Mouse (Mus musculus) left cerebral cortex, postnatal 10 days (tissue): Measurements from ENCODE around the gene Psma2. TPM values are rescaled to one million over a fixed set of nuclear protein-coding genes. Genes with fewer than 3 reads are reported as not detected.
A peak's percentile ranks its signal among the peaks of the same experiment; 100 is the strongest.

Experiments
- DNase-seq, 2 experiments: peaks; one replicate each; pipeline ENCODE4 v3.0.0; 2021 to 2022; ENCODE audit warnings: low spot score in 2 of 2, mixed read lengths in 1 of 2; ENCODE audit errors: extremely low spot score in 1 of 2
- intact Hi-C: fragments of 180-260 bp; cut with DNase I; formaldehyde crosslinking; loops from one replicate; pipeline ENCODE4 v1.15.1; 2025
- total RNA-seq, 2 experiments: library from RNA; stranded (reverse); gene quantifications; 2 replicates each; pipeline ENCODE4 v1.2.3; 2021

The Psma2 gene
- total RNA-seq, result 10 to 100 TPM; 66.0 to 66.7 TPM

- peak; percentile 97 to 98 for DNase-seq
- intact Hi-C loops, result loop anchor here (10.0 kb wide), 1 partner anchor 548 kb away; the partner anchor contains the start of genes Arid4b and Ggps1
Measured at GRCm38 (mm10) chr13:14612926-14613529, at the start of gene Psma2, which contains the start of gene Mrpl32. Psma2 (plus strand) TSS chr13:14613240. Mrpl32 (minus strand) TSS chr13:14613165.

DNA sequence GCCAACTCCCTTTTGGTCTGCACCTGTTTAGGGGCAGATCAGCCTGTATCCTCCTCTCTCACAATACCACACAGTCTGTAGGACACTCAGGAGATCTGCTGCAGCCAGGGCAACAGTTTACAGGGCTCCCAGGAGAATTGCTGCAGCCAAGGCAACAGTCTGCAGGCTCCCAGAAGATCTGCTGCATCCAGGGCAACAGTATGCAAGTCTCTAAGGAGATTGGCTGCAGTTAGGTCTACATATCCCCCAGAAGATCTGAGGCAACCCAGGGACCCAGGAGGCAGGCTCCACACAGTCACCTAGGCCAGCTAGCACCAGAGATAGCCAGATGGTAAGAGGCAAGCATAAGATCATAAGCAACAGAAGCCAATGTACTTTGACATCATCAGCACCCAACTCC is 38.9 kb upstream of the Psma2 start:
- no peak for DNase-seq
- intact Hi-C loops, result no loop called here

DNA sequence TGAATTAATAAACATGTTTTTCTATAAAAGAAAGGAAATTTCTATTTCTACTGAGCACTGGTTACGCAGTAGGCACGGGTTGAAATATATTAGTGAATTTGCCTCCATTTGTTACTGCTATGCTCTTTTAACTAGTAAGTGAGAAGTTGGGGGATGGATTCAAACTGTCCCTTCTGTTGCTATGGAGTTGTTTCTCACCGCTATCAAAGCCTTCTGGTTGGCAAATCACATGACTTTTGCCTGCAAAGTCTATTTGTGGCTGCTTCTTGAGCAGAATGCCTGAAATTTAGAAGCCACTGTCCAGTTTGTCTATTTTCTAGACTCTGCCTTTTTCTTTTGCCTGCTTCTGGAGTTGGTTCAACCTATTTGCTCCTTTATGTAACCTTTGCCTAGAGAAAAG is 32.6 kb upstream of the Psma2 start:
- DNase-seq, result no peak
- intact Hi-C loops, result no loop called here

- no peak for DNase-seq
- intact Hi-C loops, result no loop called here
Measured at GRCm38 (mm10) chr13:14602744-14603143, 10.3 kb upstream of the Psma2 start.

- DNase-seq, result no peak
- intact Hi-C loops, result no loop called here
Measured at GRCm38 (mm10) chr13:14607616-14608015, 5.4 kb upstream of the Psma2 start.

DNA sequence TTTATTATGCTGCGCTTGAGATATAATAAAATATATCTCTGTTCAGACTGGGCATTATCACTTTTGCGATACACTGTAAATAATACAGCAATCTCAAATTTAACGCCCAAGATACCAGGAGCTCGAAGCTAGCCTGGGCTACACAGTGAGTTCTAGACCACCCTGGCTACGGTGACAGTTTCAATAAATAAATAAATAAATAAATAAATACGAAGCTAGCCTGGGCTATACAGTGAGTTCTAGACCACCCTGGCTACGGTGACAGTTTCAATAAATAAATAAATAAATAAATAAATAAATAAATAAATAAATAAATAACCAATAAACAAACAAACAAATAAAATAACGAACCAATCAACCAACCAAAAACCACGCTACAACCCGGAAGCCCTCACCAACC is 577 bp upstream of the Psma2 start:
- intact Hi-C loops, result loop anchor here (10.0 kb wide), 1 partner anchor 548 kb away; the partner anchor contains the start of genes Arid4b and Ggps1
- no peak for DNase-seq

DNA sequence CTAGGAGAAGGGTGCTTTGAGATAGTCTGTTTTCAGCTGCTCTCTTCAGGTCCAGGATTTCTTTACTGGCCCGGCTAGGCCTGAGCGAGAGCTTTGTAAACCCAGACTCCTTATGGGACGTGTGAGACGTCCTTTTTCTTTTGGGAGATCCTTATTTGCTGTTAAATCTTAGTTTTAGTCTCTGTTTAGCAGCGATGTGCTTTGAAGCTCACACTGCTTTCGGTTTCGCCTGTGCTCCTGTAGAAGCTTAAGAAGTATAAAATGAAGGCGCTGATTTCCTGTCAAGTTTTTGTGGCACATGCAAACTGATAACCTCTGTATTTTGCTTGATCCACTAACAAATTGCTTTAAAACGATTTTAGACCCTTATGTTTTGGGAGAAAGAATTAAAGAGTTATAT is 513 bp downstream of the Psma2 start:
- intact Hi-C loops, result loop anchor here (10.0 kb wide), 1 partner anchor 549 kb away; the partner anchor contains the start of genes Arid4b and Ggps1
- DNase-seq, result no peak

- DNase-seq, result peak; percentile 43 to 65
- intact Hi-C loops, result loop anchor here (10.0 kb wide), 1 partner anchor 554 kb away; the partner anchor contains the start of genes Arid4b and Ggps1
Measured at GRCm38 (mm10) chr13:14618724-14619123, 5.7 kb downstream of the Psma2 start.

- intact Hi-C loops, result loop anchor here (10.0 kb wide), 1 partner anchor 315 kb away; no protein-coding TSS in a partner anchor
- DNase-seq, result peak; percentile 94 to 96
Measured at GRCm38 (mm10) chr13:14629726-14630641, 16.9 kb downstream of the Psma2 start, which contains the start of gene AW209491. AW209491 (plus strand) TSS chr13:14630154.

DNA sequence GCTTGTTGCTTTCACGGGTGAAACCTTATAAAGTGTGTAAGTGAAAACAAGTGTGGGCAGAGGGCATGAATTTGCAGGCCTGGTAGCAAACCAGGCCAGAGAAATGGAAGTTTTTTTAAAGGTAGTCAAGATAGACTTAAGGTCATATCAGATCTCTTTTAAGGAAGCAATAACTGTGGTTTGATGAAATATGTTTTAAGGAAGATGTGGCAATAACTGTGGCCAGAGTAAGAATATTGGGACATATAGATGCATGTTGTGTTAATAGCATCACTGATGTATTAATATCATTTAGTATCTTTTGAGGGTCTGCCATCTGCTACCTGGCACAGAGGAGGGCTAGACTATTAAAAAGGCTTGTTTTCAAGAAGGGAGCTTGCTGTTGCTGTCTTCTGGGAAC is 27.0 kb downstream of the Psma2 start:
- no peak for DNase-seq
- intact Hi-C loops, result no loop called here

DNA sequence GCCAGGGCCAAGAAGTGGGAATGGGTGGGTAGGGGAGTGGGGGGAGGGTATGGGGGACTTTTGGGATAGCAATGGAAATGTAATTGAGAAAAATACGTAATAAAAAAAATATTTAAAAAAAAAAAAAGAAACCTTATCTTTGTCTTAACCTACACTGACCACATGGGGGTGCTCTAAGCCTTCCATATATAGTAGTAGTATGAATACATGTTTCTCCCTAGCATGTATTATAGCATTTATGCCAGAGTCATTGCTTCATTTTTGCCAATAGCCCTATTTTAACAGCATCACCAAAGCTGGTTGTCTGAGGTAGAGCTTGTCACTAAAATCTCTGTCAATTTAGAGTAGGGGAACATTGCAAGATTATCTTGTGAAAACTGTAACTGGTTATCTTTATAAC is 36.3 kb downstream of the Psma2 start:
- peak in 1 of 2 experiments; percentile 26 for DNase-seq
- intact Hi-C loops, result loop anchor here (5.0 kb wide), 1 partner anchor 1108 kb away; no protein-coding TSS in a partner anchor

- intact Hi-C loops, result no loop called here
- no peak for DNase-seq
Measured at GRCm38 (mm10) chr13:14667107-14667506, 54.1 kb downstream of the Psma2 start.

DNA sequence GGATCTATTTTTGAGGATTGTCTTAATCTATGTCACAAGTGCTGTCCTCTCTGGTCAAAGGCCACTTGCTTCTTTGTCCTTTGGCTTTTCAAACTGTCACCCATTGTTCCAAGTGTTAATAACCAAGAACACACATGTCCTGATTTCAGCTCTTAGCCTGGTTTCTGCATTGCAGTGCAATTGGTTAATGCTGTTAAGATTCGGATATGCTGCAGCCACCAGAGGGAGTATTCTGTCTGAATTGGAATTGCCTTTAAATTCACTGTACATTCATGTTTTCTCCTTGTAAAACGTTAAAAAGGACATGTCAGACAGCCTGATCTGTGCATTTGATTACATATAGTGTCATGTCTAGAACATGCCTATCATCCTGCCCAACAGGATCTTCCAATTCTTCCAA is 57.3 kb downstream of the Psma2 start:
- intact Hi-C loops, result loop anchor here (2.0 kb wide), 1 partner anchor 1088 kb away; no protein-coding TSS in a partner anchor
- DNase-seq, result peak; percentile 31 to 44

GRCm38 (mm10) chr13:14688955-14689354 is 75.9 kb downstream of the Psma2 start:
- intact Hi-C loops, result no loop called here

GRCm38 (mm10) chr13:14716801-14717200 is 103.8 kb downstream of the Psma2 start:
- intact Hi-C loops, result no loop called here
- no peak for DNase-seq

More at GRCm38 (mm10) chr13:14688955-14689354, 75.9 kb downstream of the Psma2 start:
- no peak for DNase-seq

DNA sequence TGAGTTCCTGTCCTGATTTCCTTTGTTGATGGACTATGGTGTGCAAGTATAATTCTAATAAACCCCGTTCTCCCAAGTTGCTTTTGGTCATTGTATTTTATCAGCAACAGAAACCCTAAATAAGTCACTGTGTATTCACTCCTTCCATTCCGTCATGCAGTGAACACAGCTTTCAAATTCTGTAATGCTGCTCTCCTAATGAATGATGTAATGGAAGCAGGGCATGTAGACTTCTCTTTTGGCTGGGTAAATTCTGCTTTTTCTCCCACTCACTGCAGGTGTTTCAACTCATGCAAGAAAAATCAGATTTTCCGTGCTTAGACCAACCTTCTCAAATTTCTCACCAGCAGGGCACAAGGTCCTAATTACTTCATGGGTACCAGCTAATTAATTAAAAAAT is 104.7 kb downstream of the Psma2 start:
- intact Hi-C loops, result no loop called here
- no peak for DNase-seq
